Mouse (Mus musculus) E14TG2a.4 (cell line): Measurements from ENCODE around the gene Tmco4.
A peak's percentile ranks its signal among the peaks of the same experiment; 100 is the strongest.

Experiments
- CTCF ChIP-seq: conservative IDR thresholded peaks from 2 replicates; pipeline ENCODE4 v1.5.1; 2014; ENCODE audit warnings: low read length
- POU5F1 ChIP-seq: IDR thresholded peaks from 2 replicates; pipeline ENCODE4 v1.6.1; 2014; ENCODE audit warnings: low read length, borderline replicate concordance

DNA sequence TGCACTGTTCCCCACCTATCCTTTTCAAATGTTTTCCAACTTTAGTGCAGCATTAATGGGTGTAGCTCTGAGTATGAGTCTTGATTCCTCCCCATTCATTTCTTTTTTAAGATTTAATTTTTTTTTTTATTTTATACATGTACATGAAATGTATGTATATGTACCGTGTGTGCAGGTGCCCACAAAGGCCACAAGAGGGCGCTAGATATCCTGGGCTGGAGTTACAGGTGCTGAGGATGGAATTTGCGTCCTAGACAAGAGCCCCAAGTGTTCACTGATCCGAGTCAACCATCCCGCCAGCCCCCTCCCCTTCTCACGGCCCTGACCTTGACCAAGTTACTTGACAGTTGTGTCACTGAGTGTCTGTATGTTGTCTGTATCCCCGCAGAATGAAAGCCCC, 12.1 kb downstream of the Tmco4 start:
- TF ChIP-seq CTCF (peak; percentile 97), POU5F1 (no peak)
